Mouse (Mus musculus) layer of hippocampus, postnatal 25 days (tissue): ENCODE measurements around the gene Slc16a9. TPM values are rescaled to one million over a fixed set of nuclear protein-coding genes. Genes with fewer than 3 reads are reported as not detected.

ENCODE experiments used
- DNase-seq, 2 experiments: peaks; one replicate each; pipeline ENCODE4 v3.0.0; 2022; ENCODE audit warnings: mixed read lengths in 2 of 2, low spot score in 1 of 2; ENCODE audit errors: extremely low spot score in 1 of 2
- total RNA-seq, 2 experiments: library from RNA; stranded (reverse); gene quantifications; 2 replicates each; pipeline ENCODE4 v1.2.3; 2021

The Slc16a9 gene
- total RNA-seq, 2 experiments from 2014 or later: 2.2 to 2.8 TPM

DNA sequence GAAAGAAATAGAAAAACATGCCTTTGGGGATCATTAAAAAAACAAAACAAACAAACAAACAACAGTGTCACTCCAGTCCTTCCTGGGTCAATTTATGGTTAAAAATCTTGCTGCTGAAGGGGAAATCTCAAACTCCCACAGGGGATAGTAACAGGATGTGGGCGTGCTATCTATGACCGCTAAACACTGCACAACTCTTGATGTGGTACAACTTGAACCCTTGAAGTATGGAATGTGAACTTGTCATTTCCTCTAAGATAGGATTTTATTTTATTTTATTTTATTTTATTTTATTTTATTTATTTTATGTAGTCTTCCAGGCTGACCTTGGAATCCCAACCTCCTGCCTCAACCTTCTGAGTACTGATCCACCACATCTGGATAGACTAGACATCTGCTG is 54.2 kb downstream of the Slc16a9 start:
- no peak for DNase-seq

DNA sequence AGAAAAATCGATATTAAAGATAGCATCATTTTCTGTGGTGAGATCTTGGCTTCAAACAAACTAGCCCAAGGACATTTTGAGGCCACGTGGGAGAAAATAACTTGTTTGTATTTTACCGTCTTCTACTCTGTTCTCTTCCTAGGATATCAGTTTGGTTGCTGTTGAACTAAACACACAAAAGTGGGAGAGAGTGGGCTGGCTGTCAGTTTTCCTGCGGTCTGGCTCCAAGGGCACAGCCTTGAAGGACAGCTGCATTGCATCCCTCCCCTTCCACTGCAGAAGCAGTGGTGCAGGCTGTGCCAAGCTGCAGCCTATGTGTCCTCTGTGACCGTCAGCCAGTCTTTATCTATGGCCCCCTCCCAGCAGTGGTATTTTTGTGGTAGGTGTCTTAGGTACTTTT is 54.8 kb downstream of the Slc16a9 start:
- DNase-seq: no peak

DNA sequence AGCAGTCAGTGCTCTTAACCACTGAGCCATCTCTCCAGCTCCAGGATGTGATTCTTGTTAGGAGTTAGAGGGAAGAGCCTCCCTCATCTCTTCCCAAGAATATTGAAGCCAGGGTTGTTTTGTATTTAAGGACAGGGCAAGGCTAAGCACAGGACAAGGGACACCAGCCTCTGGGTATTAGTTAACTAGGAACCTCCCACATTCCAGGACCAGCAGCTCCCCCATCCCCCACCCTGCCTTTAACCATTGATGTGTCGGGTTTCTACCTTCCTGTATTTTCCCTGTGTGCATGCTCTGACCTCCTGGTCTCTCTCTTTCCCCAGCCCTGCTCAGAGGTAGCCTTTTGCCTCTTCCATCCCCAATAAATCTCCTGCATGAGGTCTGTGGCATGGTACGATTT is 56.3 kb downstream of the Slc16a9 start:
- no peak for DNase-seq

- DNase-seq: no peak
Observed at GRCm38 (mm10) chr10:70303203-70303602, 58.3 kb downstream of the Slc16a9 start.

GRCm38 (mm10) chr10:70305683-70306082 is 60.8 kb downstream of the Slc16a9 start:
- DNase-seq: no peak

DNA sequence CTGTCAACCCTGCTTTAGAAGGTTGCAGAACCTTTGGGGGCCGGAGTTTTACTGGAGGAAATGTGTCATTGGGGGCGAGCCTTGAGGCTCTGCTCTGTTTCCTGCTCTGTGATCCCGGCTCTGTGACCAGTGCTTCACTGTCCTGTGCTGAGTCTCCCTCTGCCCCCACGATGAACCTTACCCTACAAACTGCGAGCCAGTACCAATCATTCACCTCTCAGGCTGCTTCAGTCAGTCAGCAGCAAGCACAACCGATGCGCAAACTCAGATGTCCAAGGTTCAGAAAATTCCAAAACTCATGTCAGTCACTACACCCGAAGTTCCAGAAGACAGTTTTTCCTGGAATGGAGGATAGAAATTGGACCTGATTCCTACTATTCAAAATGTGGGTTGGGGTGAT is 64.5 kb downstream of the Slc16a9 start:
- no peak for DNase-seq

GRCm38 (mm10) chr10:70310646-70311045 is 65.7 kb downstream of the Slc16a9 start:
- no peak for DNase-seq

DNA sequence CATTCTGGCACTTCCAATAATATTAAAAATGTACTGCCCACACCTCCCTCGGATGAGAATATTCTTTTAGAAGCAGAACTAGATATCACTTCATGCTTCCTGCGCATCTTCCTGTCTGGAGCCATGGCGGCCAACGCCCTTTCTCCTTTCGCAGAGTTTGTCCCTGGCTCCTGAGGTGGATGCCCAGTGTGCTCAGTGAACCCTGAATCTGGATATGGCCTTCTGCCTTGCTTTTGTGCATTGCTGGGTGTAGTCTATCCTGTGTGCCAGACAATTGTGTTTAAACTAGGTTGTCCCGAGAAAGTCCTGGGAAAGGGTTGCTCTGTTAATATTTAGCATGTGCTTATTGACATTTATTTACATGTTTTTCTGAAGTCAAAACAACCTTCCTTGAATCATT is 71.0 kb downstream of the Slc16a9 start:
- DNase-seq: no peak

GRCm38 (mm10) chr10:70316856-70317255 is 72.0 kb downstream of the Slc16a9 start:
- DNase-seq: no peak

DNA sequence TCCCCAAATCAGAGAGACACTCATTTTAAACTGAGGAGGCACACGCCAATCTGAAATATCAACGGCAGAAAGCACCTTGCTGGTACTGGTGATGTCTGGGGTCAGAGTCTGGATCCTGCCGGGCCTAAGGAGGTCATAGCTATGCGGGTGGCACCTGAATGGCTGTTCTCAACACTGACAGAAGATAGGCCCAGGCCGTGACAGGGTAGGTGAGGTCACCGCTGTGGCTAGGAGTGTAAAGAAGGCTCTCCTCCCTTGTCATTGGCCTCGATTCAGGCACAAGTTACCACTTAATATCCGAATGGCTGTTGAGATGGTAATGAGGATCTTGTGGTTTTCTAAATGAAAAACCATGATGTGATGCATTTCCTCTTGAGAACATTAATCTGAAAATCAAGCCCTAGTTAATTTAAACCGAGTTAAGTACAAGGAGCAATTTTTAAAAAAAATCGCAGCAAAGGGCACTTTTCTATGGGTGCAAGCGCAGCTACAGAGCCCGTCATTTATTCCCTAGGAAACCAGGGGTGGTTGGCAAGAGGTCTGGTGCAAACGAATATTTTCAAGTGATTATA is 72.6 kb downstream of the Slc16a9 start:
- no peak for DNase-seq

GRCm38 (mm10) chr10:70318630-70319029 is 73.7 kb downstream of the Slc16a9 start:
- DNase-seq: peak; percentile 23 to 27

DNA sequence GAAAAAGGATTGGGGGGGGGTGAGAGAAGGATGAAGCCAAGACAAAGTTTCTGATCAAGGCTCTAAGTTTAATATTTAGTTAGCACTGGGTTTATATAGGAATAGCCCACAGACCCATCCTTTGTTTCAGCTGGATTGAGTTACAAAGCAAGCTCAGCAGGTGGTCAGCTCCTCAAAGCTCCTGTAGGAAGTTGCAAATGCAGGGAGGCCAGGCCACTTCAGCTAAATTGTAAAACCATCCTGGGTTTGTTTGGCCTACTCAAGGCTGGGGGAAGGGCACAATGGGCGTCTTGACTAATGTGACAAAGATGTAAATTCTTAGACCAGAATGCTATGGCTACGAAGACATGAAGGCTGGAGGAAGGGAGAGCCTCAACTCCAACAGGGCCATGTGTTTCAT is 80.6 kb downstream of the Slc16a9 start:
- DNase-seq: no peak

DNA sequence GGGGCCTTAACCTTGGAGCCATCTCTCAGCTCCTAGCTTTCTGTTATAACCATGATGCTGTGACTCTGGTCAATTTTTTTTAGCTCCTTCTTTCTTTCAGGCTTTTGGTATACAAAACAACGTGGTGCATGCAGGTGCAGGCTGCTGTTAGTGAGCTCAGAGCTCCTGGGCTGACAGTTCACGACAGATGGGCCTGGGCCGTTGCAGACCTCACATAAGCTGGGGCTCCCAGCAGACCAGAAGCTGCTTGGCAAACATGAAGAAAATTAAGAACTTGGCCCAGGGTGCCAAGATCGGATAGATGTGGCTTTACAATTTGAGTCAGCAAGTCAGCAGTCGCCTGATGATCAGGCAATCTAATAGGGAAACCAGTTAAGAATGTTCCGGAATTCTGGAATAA is 82.4 kb downstream of the Slc16a9 start:
- DNase-seq: no peak

GRCm38 (mm10) chr10:70328139-70328538 is 83.2 kb downstream of the Slc16a9 start:
- DNase-seq: no peak

Other genes starting within 250 kb of the Slc16a9 start
- gene Ccdc6, start 148.0 kb upstream of the Slc16a9 start, total RNA-seq: 10 to 100 TPM; 56.9 to 62.9 TPM
- not detected for gene Mrln, start 40.4 kb upstream of the Slc16a9 start, total RNA-seq
- gene Fam13c, start 195.4 kb downstream of the Slc16a9 start, total RNA-seq: 10 to 100 TPM; 83.8 to 97.0 TPM